Mouse (Mus musculus): Measurements from ENCODE around the gene Celf2. TPM values are rescaled to one million over a fixed set of nuclear protein-coding genes. Genes with fewer than 3 reads are reported as not detected.

Gene Celf2
- polyA plus RNA-seq, 1 experiment from 2014 or later: 59.8 TPM

GRCm38 (mm10) chr2:7079390-7079789, 430.0 kb downstream of the Celf2 start:
- peaks cover 28% of the 10 kb centered on the region for H3K4me1 ChIP-seq (ENCODE audit: control insufficient read depth, insufficient read depth, low read length)
- no peak for ATAC-seq (ENCODE audit: insufficient number of reproducible peaks, insufficient read depth, low FRiP score, low read depth)
- no peak overlapping the region for H3K27ac ChIP-seq (ENCODE audit: low read length)
- H3K27me3 ChIP-seq (ENCODE audit: control insufficient read depth, insufficient read depth, low read length): no peaks in the 10 kb centered on the region
- peaks cover 11% of the 10 kb centered on the region; the same call in 1 of the 2 replicates for H3K9me3 ChIP-seq (ENCODE audit: control insufficient read depth, low read depth, low read length)
- 83% methylated on average over 2 of the region's 2 CpGs for WGBS
- no peak overlapping the region for H3K4me2 ChIP-seq (replicated peaks; ENCODE audit: low read depth, low read length)
- no peak overlapping the region for H3K4me3 ChIP-seq (ENCODE audit: low read depth, low read length)
- H3K36me3 ChIP-seq (ENCODE audit: control insufficient read depth, insufficient read depth, low read length): no peaks in the 10 kb centered on the region
- no peak overlapping the region for H3K9ac ChIP-seq (replicated peaks; ENCODE audit: low read depth, low read length)

DNA sequence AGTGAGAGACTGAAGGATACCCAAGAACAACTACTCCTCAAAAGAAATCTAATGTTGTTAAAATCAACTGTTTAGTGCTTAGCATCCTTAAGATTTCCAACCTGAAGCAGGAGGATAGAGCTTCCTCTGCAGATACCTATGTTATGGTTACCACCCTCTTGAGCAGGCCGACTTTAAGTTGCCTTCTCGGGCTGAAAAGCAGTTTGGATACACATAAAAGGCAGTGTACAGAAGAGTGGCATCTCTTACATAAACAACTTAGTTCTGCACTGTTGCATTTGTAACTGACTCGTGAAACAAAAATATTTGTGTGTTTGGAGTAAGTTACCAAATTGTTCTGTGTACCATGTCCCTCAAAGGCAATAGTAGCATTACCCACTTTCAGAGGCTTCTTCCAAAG, 435.6 kb downstream of the Celf2 start:
- no peaks in the 10 kb centered on the region for H3K36me3 ChIP-seq (ENCODE audit: control insufficient read depth, insufficient read depth, low read length)
- 54% methylated on average over 3 of the region's 3 CpGs for WGBS
- no peak overlapping the region for H3K4me2 ChIP-seq (replicated peaks; ENCODE audit: low read depth, low read length)
- H3K9me3 ChIP-seq (ENCODE audit: control insufficient read depth, low read depth, low read length): peaks cover 11% of the 10 kb centered on the region; the same call in 1 of the 2 replicates
- ATAC-seq (ENCODE audit: insufficient number of reproducible peaks, insufficient read depth, low FRiP score, low read depth): no peak
- H3K4me3 ChIP-seq (ENCODE audit: low read depth, low read length): no peak overlapping the region
- no peaks in the 10 kb centered on the region for H3K27me3 ChIP-seq (ENCODE audit: control insufficient read depth, insufficient read depth, low read length)
- no peak overlapping the region for H3K9ac ChIP-seq (replicated peaks; ENCODE audit: low read depth, low read length)
- H3K4me1 ChIP-seq (ENCODE audit: control insufficient read depth, insufficient read depth, low read length): no peaks in the 10 kb centered on the region
- no peak overlapping the region for H3K27ac ChIP-seq (ENCODE audit: low read length)

DNA sequence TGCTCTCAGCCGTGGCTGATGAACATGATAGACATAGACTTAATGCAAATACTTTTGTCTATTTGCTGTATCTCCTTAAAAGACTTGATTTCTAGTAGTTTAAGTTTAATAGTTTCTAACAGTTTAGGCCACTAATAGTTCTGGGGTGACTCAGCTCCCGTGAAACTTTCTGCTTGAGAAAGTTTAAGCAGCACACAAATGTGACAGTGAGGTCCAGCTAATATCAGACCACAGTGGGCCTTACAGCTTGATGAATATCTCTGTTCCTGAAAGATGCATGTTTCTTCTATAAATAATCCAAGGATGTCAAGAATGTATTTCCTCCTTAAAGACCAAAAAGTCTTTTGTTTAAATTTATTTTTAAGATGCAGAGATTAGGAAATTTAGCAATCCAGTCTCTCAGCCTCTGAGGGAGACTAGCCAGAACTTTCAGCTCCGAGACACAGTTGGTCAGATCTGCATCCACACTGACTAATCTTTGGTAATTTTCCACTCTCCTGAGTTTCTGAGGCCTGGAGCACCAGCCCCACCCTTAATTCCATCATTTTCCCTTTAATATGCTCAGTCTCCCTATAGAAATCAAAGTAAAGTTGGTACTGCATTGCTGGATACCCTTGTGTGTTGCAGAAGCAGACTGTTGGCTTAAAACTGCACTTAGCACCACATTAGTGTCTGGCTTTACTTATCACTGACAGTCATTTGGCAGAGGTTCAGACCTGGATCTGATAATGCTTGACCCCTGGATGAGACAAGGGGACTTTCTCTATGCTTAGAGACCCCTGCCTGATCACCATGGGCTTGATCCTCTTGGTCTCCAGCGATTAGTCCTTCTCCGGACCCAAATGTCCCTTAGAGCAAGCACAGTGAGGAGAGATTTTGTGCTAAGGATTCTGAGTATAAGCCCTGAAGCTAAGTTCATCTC, 436.8 kb downstream of the Celf2 start:
- Histone ChIP-seq H3K4me2 (replicated peaks; ENCODE audit: low read depth, low read length) (no peak overlapping the region), H3K9ac (replicated peaks; ENCODE audit: low read depth, low read length) (no peak overlapping the region), H3K9me3 (ENCODE audit: control insufficient read depth, low read depth, low read length) (peaks cover 11% of the 10 kb centered on the region; the same call in 1 of the 2 replicates), H3K27me3 (ENCODE audit: control insufficient read depth, insufficient read depth, low read length) (no peaks in the 10 kb centered on the region), H3K27ac (ENCODE audit: low read length) (peak overlapping the region; percentile 56; the same call in 1 of the 2 replicates), H3K4me1 (ENCODE audit: control insufficient read depth, insufficient read depth, low read length) (no peaks in the 10 kb centered on the region), H3K36me3 (ENCODE audit: control insufficient read depth, insufficient read depth, low read length) (no peaks in the 10 kb centered on the region), H3K4me3 (ENCODE audit: low read depth, low read length) (no peak overlapping the region)
- no peak for ATAC-seq (ENCODE audit: insufficient number of reproducible peaks, insufficient read depth, low FRiP score, low read depth)
- 50% methylated on average over 5 of the region's 5 CpGs for WGBS

DNA sequence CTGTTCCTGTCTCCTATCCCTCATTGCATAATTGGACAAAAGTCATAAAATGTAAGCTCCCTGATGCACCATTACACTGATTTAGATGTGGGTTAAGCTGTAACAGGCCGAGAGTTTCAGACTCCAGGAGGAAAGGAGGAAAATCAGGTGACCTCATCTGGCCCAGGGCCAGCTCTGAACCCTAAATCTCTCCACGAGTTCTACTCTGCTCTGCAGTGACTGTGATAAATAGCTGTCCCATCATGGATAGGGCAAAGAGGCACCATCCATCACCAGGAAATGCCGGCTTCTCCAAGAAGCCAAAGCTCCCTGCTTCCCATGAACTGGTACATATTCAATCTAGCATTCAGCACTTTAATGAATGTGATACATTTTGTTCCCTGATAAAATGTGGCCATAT, 439.9 kb downstream of the Celf2 start:
- Histone ChIP-seq H3K4me2 (replicated peaks; ENCODE audit: low read depth, low read length) (no peak overlapping the region), H3K4me1 (ENCODE audit: control insufficient read depth, insufficient read depth, low read length) (no peaks in the 10 kb centered on the region), H3K27ac (ENCODE audit: low read length) (no peak overlapping the region), H3K36me3 (ENCODE audit: control insufficient read depth, insufficient read depth, low read length) (no peaks in the 10 kb centered on the region), H3K9ac (replicated peaks; ENCODE audit: low read depth, low read length) (no peak overlapping the region), H3K4me3 (ENCODE audit: low read depth, low read length) (no peak overlapping the region), H3K9me3 (ENCODE audit: control insufficient read depth, low read depth, low read length) (no peaks in the 10 kb centered on the region), H3K27me3 (ENCODE audit: control insufficient read depth, insufficient read depth, low read length) (no peaks in the 10 kb centered on the region)
- ATAC-seq (ENCODE audit: insufficient number of reproducible peaks, insufficient read depth, low FRiP score, low read depth): no peak
- 14% methylated on average over 3 of the region's 3 CpGs for WGBS

DNA sequence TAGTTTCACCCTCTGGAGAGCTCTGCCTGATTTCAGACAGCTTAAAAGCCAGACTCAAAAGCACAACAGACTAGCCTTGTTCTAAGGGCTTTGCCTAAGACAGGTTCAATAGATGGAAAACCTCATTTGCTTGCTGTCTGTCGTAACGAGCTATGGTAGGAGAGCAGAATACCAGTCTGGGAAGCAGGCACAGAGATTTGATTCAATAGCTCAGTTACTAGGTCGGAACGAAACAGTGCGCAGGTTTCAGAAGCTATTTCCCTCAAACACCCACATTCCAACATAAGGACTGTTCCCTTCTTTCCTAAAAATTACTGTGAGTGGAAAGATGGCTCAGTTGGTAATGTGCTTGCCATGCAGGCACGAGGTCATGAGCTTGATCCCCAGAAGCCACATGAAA, 441.1 kb downstream of the Celf2 start:
- ATAC-seq (ENCODE audit: insufficient number of reproducible peaks, insufficient read depth, low FRiP score, low read depth): no peak
- Histone ChIP-seq H3K27me3 (ENCODE audit: control insufficient read depth, insufficient read depth, low read length) (no peaks in the 10 kb centered on the region), H3K4me3 (ENCODE audit: low read depth, low read length) (no peak overlapping the region), H3K36me3 (ENCODE audit: control insufficient read depth, insufficient read depth, low read length) (no peaks in the 10 kb centered on the region), H3K4me1 (ENCODE audit: control insufficient read depth, insufficient read depth, low read length) (no peaks in the 10 kb centered on the region), H3K9me3 (ENCODE audit: control insufficient read depth, low read depth, low read length) (no peaks in the 10 kb centered on the region), H3K9ac (replicated peaks; ENCODE audit: low read depth, low read length) (no peak overlapping the region), H3K4me2 (replicated peaks; ENCODE audit: low read depth, low read length) (no peak overlapping the region), H3K27ac (ENCODE audit: low read length) (no peak overlapping the region)
- WGBS: 90% methylated on average over 6 of the region's 6 CpGs

- Histone ChIP-seq H3K4me1 (ENCODE audit: control insufficient read depth, insufficient read depth, low read length) (no peaks in the 10 kb centered on the region), H3K36me3 (ENCODE audit: control insufficient read depth, insufficient read depth, low read length) (no peaks in the 10 kb centered on the region), H3K4me2 (replicated peaks; ENCODE audit: low read depth, low read length) (no peak overlapping the region), H3K9me3 (ENCODE audit: control insufficient read depth, low read depth, low read length) (no peaks in the 10 kb centered on the region), H3K4me3 (ENCODE audit: low read depth, low read length) (no peak overlapping the region), H3K9ac (replicated peaks; ENCODE audit: low read depth, low read length) (no peak overlapping the region), H3K27me3 (ENCODE audit: control insufficient read depth, insufficient read depth, low read length) (no peaks in the 10 kb centered on the region), H3K27ac (ENCODE audit: low read length) (no peak overlapping the region)
- no peak for ATAC-seq (ENCODE audit: insufficient number of reproducible peaks, insufficient read depth, low FRiP score, low read depth)
- WGBS: 46% methylated on average over 12 of the region's 12 CpGs
Measured at GRCm38 (mm10) chr2:7063574-7064192, 445.7 kb downstream of the Celf2 start.

- ATAC-seq (ENCODE audit: insufficient number of reproducible peaks, insufficient read depth, low FRiP score, low read depth): no peak
- no peak overlapping the region for H3K4me2 ChIP-seq (replicated peaks; ENCODE audit: low read depth, low read length)
- no peaks in the 10 kb centered on the region for H3K9me3 ChIP-seq (ENCODE audit: control insufficient read depth, low read depth, low read length)
- WGBS: 52% methylated on average over 7 of the region's 7 CpGs
- no peaks in the 10 kb centered on the region for H3K27me3 ChIP-seq (ENCODE audit: control insufficient read depth, insufficient read depth, low read length)
- H3K4me1 ChIP-seq (ENCODE audit: control insufficient read depth, insufficient read depth, low read length): no peaks in the 10 kb centered on the region
- H3K27ac ChIP-seq (ENCODE audit: low read length): no peak overlapping the region; the same call in 1 of the 2 replicates
- no peak overlapping the region for H3K4me3 ChIP-seq (ENCODE audit: low read depth, low read length)
- no peaks in the 10 kb centered on the region for H3K36me3 ChIP-seq (ENCODE audit: control insufficient read depth, insufficient read depth, low read length)
- no peak overlapping the region for H3K9ac ChIP-seq (replicated peaks; ENCODE audit: low read depth, low read length)
Measured at GRCm38 (mm10) chr2:7060490-7061105, 448.8 kb downstream of the Celf2 start.

DNA sequence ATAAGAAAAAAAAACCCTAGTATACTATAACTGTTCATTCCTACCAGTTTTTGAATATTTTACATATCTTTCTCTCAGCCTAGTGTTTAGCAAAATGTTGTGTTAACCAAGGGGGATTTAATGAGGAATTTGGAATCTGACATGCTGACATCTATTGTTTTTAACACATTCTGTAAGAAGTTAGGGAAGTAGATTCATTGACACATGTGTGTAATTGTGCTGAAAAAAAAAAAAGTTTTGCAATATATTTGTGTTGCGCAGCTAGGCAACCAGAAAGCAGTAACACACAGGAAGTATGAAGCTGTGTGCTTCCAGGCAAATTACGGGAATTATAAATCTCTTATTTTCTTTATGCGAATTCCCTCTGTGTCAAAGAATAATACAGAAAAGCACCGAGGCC, 453.0 kb downstream of the Celf2 start:
- no peaks in the 10 kb centered on the region for H3K4me1 ChIP-seq (ENCODE audit: control insufficient read depth, insufficient read depth, low read length)
- H3K9me3 ChIP-seq (ENCODE audit: control insufficient read depth, low read depth, low read length): no peaks in the 10 kb centered on the region
- H3K36me3 ChIP-seq (ENCODE audit: control insufficient read depth, insufficient read depth, low read length): no peaks in the 10 kb centered on the region
- H3K27ac ChIP-seq (ENCODE audit: low read length): no peak overlapping the region
- no peak overlapping the region for H3K4me2 ChIP-seq (replicated peaks; ENCODE audit: low read depth, low read length)
- ATAC-seq (ENCODE audit: insufficient number of reproducible peaks, insufficient read depth, low FRiP score, low read depth): no peak
- no peak overlapping the region for H3K9ac ChIP-seq (replicated peaks; ENCODE audit: low read depth, low read length)
- no peaks in the 10 kb centered on the region for H3K27me3 ChIP-seq (ENCODE audit: control insufficient read depth, insufficient read depth, low read length)
- 76% methylated on average over 4 of the region's 4 CpGs for WGBS
- H3K4me3 ChIP-seq (ENCODE audit: low read depth, low read length): no peak overlapping the region
